Mouse (Mus musculus): ENCODE data around the gene Mlst8. TPM values are rescaled to one million over a fixed set of nuclear protein-coding genes. Genes with fewer than 3 reads are reported as not detected.
A peak's percentile ranks its signal among the peaks of the same experiment; 100 is the strongest.

Mlst8 gene
- polyA plus RNA-seq, 1 experiment, result 16.5 TPM

GRCm38 (mm10) chr17:24504085-24504484 is 25.2 kb upstream of the Mlst8 start:
- H3K27me3 ChIP-seq (ENCODE audit: control insufficient read depth, insufficient read depth, low read length), result no peaks in the 10 kb centered on the region
- H3K4me3 ChIP-seq (ENCODE audit: control insufficient read depth, low read depth, low read length), result no peak overlapping the region
- H3K27ac ChIP-seq (ENCODE audit: control insufficient read depth, insufficient read depth, low read depth, low read length), result no peak overlapping the region
- no peaks in the 10 kb centered on the region for H3K36me3 ChIP-seq (ENCODE audit: control insufficient read depth, insufficient read depth, low read length)
- no peak for TF ChIP-seq CTCF (IDR thresholded peaks at IDR 0.05; ENCODE audit: control insufficient read depth, insufficient read depth, insufficient replicate concordance, low read depth, low read length)
- TF ChIP-seq POLR2A (IDR thresholded peaks at IDR 0.05; ENCODE audit: control insufficient read depth, low read depth, low read length), result no peak
- peaks cover 3% of the 10 kb centered on the region; the same call in 1 of the 2 replicates for H3K4me1 ChIP-seq (ENCODE audit: control insufficient read depth, insufficient read depth, low read length)

- no peak overlapping the region for H3K27ac ChIP-seq (ENCODE audit: control insufficient read depth, insufficient read depth, low read depth, low read length)
- TF ChIP-seq POLR2A (IDR thresholded peaks at IDR 0.05; ENCODE audit: control insufficient read depth, low read depth, low read length), result no peak
- TF ChIP-seq CTCF (IDR thresholded peaks at IDR 0.05; ENCODE audit: control insufficient read depth, insufficient read depth, insufficient replicate concordance, low read depth, low read length), result peak; percentile 20; the same call in 1 of the 2 replicates
- no peaks in the 10 kb centered on the region for H3K27me3 ChIP-seq (ENCODE audit: control insufficient read depth, insufficient read depth, low read length)
- H3K4me1 ChIP-seq (ENCODE audit: control insufficient read depth, insufficient read depth, low read length), result peaks cover under 1% of the 10 kb centered on the region; the same call in 1 of the 2 replicates
- H3K4me3 ChIP-seq (ENCODE audit: control insufficient read depth, low read depth, low read length), result no peak overlapping the region
- no peaks in the 10 kb centered on the region for H3K36me3 ChIP-seq (ENCODE audit: control insufficient read depth, insufficient read depth, low read length)
These were observed 23.3 kb upstream of the Mlst8 start for GRCm38 (mm10) chr17:24502208-24502607.

- no peak overlapping the region for H3K4me3 ChIP-seq (ENCODE audit: control insufficient read depth, low read depth, low read length)
- H3K27me3 ChIP-seq (ENCODE audit: control insufficient read depth, insufficient read depth, low read length), result no peaks in the 10 kb centered on the region
- no peaks in the 10 kb centered on the region for H3K36me3 ChIP-seq (ENCODE audit: control insufficient read depth, insufficient read depth, low read length)
- TF ChIP-seq CTCF (IDR thresholded peaks at IDR 0.05; ENCODE audit: control insufficient read depth, insufficient read depth, insufficient replicate concordance, low read depth, low read length) (no peak), POLR2A (IDR thresholded peaks at IDR 0.05; ENCODE audit: control insufficient read depth, low read depth, low read length) (no peak)
- H3K4me1 ChIP-seq (ENCODE audit: control insufficient read depth, insufficient read depth, low read length), result no peaks in the 10 kb centered on the region
- H3K27ac ChIP-seq (ENCODE audit: control insufficient read depth, insufficient read depth, low read depth, low read length), result no peak overlapping the region
These were observed 17.1 kb upstream of the Mlst8 start for GRCm38 (mm10) chr17:24496026-24496425.

GRCm38 (mm10) chr17:24495443-24495842 is 16.6 kb upstream of the Mlst8 start:
- Histone ChIP-seq H3K36me3 (ENCODE audit: control insufficient read depth, insufficient read depth, low read length) (no peaks in the 10 kb centered on the region), H3K4me3 (ENCODE audit: control insufficient read depth, low read depth, low read length) (no peak overlapping the region), H3K27ac (ENCODE audit: control insufficient read depth, insufficient read depth, low read depth, low read length) (no peak overlapping the region), H3K27me3 (ENCODE audit: control insufficient read depth, insufficient read depth, low read length) (no peaks in the 10 kb centered on the region), H3K4me1 (ENCODE audit: control insufficient read depth, insufficient read depth, low read length) (no peaks in the 10 kb centered on the region)
- TF ChIP-seq CTCF (IDR thresholded peaks at IDR 0.05; ENCODE audit: control insufficient read depth, insufficient read depth, insufficient replicate concordance, low read depth, low read length) (no peak), POLR2A (IDR thresholded peaks at IDR 0.05; ENCODE audit: control insufficient read depth, low read depth, low read length) (no peak)

GRCm38 (mm10) chr17:24494627-24495335 is 15.9 kb upstream of the Mlst8 start:
- H3K4me1 ChIP-seq (ENCODE audit: control insufficient read depth, insufficient read depth, low read length), result no peaks in the 10 kb centered on the region

GRCm38 (mm10) chr17:24490399-24490798 is 11.5 kb upstream of the Mlst8 start:
- Histone ChIP-seq H3K36me3 (ENCODE audit: control insufficient read depth, insufficient read depth, low read length) (no peaks in the 10 kb centered on the region), H3K27ac (ENCODE audit: control insufficient read depth, insufficient read depth, low read depth, low read length) (no peak overlapping the region), H3K4me3 (ENCODE audit: control insufficient read depth, low read depth, low read length) (no peak overlapping the region), H3K4me1 (ENCODE audit: control insufficient read depth, insufficient read depth, low read length) (peaks cover 8% of the 10 kb centered on the region), H3K27me3 (ENCODE audit: control insufficient read depth, insufficient read depth, low read length) (no peaks in the 10 kb centered on the region)
- TF ChIP-seq POLR2A (IDR thresholded peaks at IDR 0.05; ENCODE audit: control insufficient read depth, low read depth, low read length) (no peak), CTCF (IDR thresholded peaks at IDR 0.05; ENCODE audit: control insufficient read depth, insufficient read depth, insufficient replicate concordance, low read depth, low read length) (no peak)

More at GRCm38 (mm10) chr17:24494627-24495335, 15.9 kb upstream of the Mlst8 start:
- TF ChIP-seq CTCF (IDR thresholded peaks at IDR 0.05; ENCODE audit: control insufficient read depth, insufficient read depth, insufficient replicate concordance, low read depth, low read length) (no peak; the same call in 1 of the 2 replicates), POLR2A (IDR thresholded peaks at IDR 0.05; ENCODE audit: control insufficient read depth, low read depth, low read length) (no peak)
- Histone ChIP-seq H3K27ac (ENCODE audit: control insufficient read depth, insufficient read depth, low read depth, low read length) (no peak overlapping the region), H3K36me3 (ENCODE audit: control insufficient read depth, insufficient read depth, low read length) (no peaks in the 10 kb centered on the region), H3K27me3 (ENCODE audit: control insufficient read depth, insufficient read depth, low read length) (no peaks in the 10 kb centered on the region), H3K4me3 (ENCODE audit: control insufficient read depth, low read depth, low read length) (no peak overlapping the region)

- no peak for TF ChIP-seq POLR2A (IDR thresholded peaks at IDR 0.05; ENCODE audit: control insufficient read depth, low read depth, low read length)
- TF ChIP-seq CTCF (IDR thresholded peaks at IDR 0.05; ENCODE audit: control insufficient read depth, insufficient read depth, insufficient replicate concordance, low read depth, low read length), result no peak
- Histone ChIP-seq H3K27me3 (ENCODE audit: control insufficient read depth, insufficient read depth, low read length) (no peaks in the 10 kb centered on the region), H3K27ac (ENCODE audit: control insufficient read depth, insufficient read depth, low read depth, low read length) (no peak overlapping the region)
These were observed 10.6 kb upstream of the Mlst8 start for GRCm38 (mm10) chr17:24489265-24490030.

More at GRCm38 (mm10) chr17:24489265-24490030, 10.6 kb upstream of the Mlst8 start:
- Histone ChIP-seq H3K36me3 (ENCODE audit: control insufficient read depth, insufficient read depth, low read length) (no peaks in the 10 kb centered on the region), H3K4me1 (ENCODE audit: control insufficient read depth, insufficient read depth, low read length) (peaks cover 8% of the 10 kb centered on the region), H3K4me3 (ENCODE audit: control insufficient read depth, low read depth, low read length) (peak overlapping the region; percentile 88)

All from testis, adult 2 months (tissue).